Mouse (Mus musculus): ENCODE data around the gene Tiam1. TPM values are rescaled to one million over a fixed set of nuclear protein-coding genes. Genes with fewer than 3 reads are reported as not detected.
A peak's percentile ranks its signal among the peaks of the same experiment; 100 is the strongest.

Gene Tiam1
- total RNA-seq, 2 experiments from 2014 or later = 80.7 to 96.3 TPM

- DNase-seq = no peak
Measured at GRCm38 (mm10) chr16:89839829-89840228, 303.7 kb downstream of the Tiam1 start.

GRCm38 (mm10) chr16:89837096-89837495 lies 306.5 kb downstream of the Tiam1 start:
- DNase-seq = no peak

GRCm38 (mm10) chr16:89835551-89835950 lies 308.0 kb downstream of the Tiam1 start:
- no peak for DNase-seq

GRCm38 (mm10) chr16:89833011-89833410 lies 310.6 kb downstream of the Tiam1 start:
- no peak for DNase-seq

GRCm38 (mm10) chr16:89831172-89831571 lies 312.4 kb downstream of the Tiam1 start:
- DNase-seq = peak in 1 of 2 experiments; percentile 44

- DNase-seq = peak; percentile 14 to 50
Measured at GRCm38 (mm10) chr16:89830221-89830648, 313.3 kb downstream of the Tiam1 start.

GRCm38 (mm10) chr16:89827496-89828125 lies 316.0 kb downstream of the Tiam1 start:
- no peak for DNase-seq

- DNase-seq = no peak
Measured at GRCm38 (mm10) chr16:89825875-89826274, 317.7 kb downstream of the Tiam1 start.

GRCm38 (mm10) chr16:89822882-89823281 lies 320.7 kb downstream of the Tiam1 start:
- DNase-seq = no peak

- no peak for DNase-seq
Measured at GRCm38 (mm10) chr16:89818661-89819060, 324.9 kb downstream of the Tiam1 start.

- DNase-seq = peak in 1 of 2 experiments; percentile 13
Measured at GRCm38 (mm10) chr16:89817861-89818630, 325.5 kb downstream of the Tiam1 start.

- no peak for DNase-seq
Measured at GRCm38 (mm10) chr16:89817301-89817700, 326.3 kb downstream of the Tiam1 start.

- DNase-seq = no peak
Measured at GRCm38 (mm10) chr16:89816506-89817172, 326.9 kb downstream of the Tiam1 start.

- DNase-seq = no peak
Measured at GRCm38 (mm10) chr16:89813536-89813935, 330.0 kb downstream of the Tiam1 start.

- DNase-seq = no peak
Measured at GRCm38 (mm10) chr16:89812891-89813290, 330.7 kb downstream of the Tiam1 start.

GRCm38 (mm10) chr16:89810398-89810797 lies 333.2 kb downstream of the Tiam1 start:
- no peak for DNase-seq

- DNase-seq = no peak
Measured at GRCm38 (mm10) chr16:89808168-89808567, 335.4 kb downstream of the Tiam1 start.

GRCm38 (mm10) chr16:89805946-89806345 lies 337.6 kb downstream of the Tiam1 start:
- DNase-seq = no peak

- no peak for DNase-seq
Measured at GRCm38 (mm10) chr16:89805210-89805609, 338.4 kb downstream of the Tiam1 start.

GRCm38 (mm10) chr16:89801493-89801892 lies 342.1 kb downstream of the Tiam1 start:
- no peak for DNase-seq

- no peak for DNase-seq
Measured at GRCm38 (mm10) chr16:89799772-89800171, 343.8 kb downstream of the Tiam1 start.

- DNase-seq = no peak
Measured at GRCm38 (mm10) chr16:89796566-89796965, 347.0 kb downstream of the Tiam1 start.

Measured in adrenal gland, postnatal 36 days (tissue).